Mouse (Mus musculus) embryonic facial prominence, embryonic 11.5 days (tissue): Measurements from ENCODE around the gene Sult2b1. TPM values are rescaled to one million over a fixed set of nuclear protein-coding genes. Genes with fewer than 3 reads are reported as not detected.

Experiments used
- ATAC-seq: fragments of 200-750 bp; cut with Nextera tagmentation; replicated peaks from 2 replicates; pipeline ENCODE4 v1.8.0; 2017; ENCODE audit warnings: low read depth; ENCODE audit not compliant: insufficient number of reproducible peaks, low FRiP score, low TSS enrichment
- DNase-seq: peaks from one replicate; pipeline ENCODE4 v3.0.0-alpha.2; 2015; ENCODE audit warnings: low spot score
- H3K27ac ChIP-seq: fragments of 300-500 bp; sonication (generic); replicated peaks from 2 replicates; pipeline ENCODE4 v1.5.1; 2014; ENCODE audit warnings: mild to moderate bottlenecking, low read depth, low read length, control low read depth
- H3K27me3 ChIP-seq: fragments of 300-500 bp; sonication (generic); 2 replicates; pipeline ENCODE4 v1.6.1; 2014; ENCODE audit warnings: mild to moderate bottlenecking, low read length, moderate library complexity, mixed read lengths; ENCODE audit not compliant: control insufficient read depth, insufficient read depth
- H3K36me3 ChIP-seq: fragments of 300-500 bp; sonication (generic); replicated peaks from 2 replicates; pipeline ENCODE4 v1.6.1; 2014; ENCODE audit warnings: low read depth, mild to moderate bottlenecking, low read length, moderate library complexity, mixed read lengths; ENCODE audit not compliant: control insufficient read depth, insufficient read depth
- H3K4me1 ChIP-seq: fragments of 300-500 bp; sonication (generic); 2 replicates; pipeline ENCODE4 v1.6.1; 2014; ENCODE audit warnings: low read length, mixed read lengths; ENCODE audit not compliant: control insufficient read depth, insufficient read depth
- H3K4me2 ChIP-seq: fragments of 300-500 bp; sonication (generic); 2 replicates; pipeline ENCODE4 v1.6.1; 2014; ENCODE audit warnings: low read depth, mild to moderate bottlenecking, control low read depth, low read length, moderate library complexity
- H3K4me3 ChIP-seq: fragments of 300-500 bp; sonication (generic); 2 replicates; pipeline ENCODE4 v1.5.1; 2014; ENCODE audit warnings: low read depth, low read length, control low read depth
- H3K9ac ChIP-seq: fragments of 300-500 bp; sonication (generic); replicated peaks from 2 replicates; pipeline ENCODE4 v1.6.1; 2014; ENCODE audit warnings: mild to moderate bottlenecking, control low read depth, low read length
- H3K9me3 ChIP-seq: fragments of 300-500 bp; sonication (generic); replicated peaks from 2 replicates; pipeline ENCODE4 v1.6.1; 2016; ENCODE audit warnings: mild to moderate bottlenecking, low read length, inconsistent platforms, mixed read lengths; ENCODE audit not compliant: control insufficient read depth
- WGBS: fragments of 180-500 bp; shearing (Covaris S2); extraction: QIAGEN DNeasy Blood & Tissue Kit; methylation state at CpG from one replicate; pipeline ENCODE4 v1.1.7; 2014; 5-methylcytosine and 5-hydroxymethylcytosine counted together
- polyA plus RNA-seq: library from polyadenylated mRNA; unstranded; fragments of >200 nt; fragmentation: Nextera tagmentation; extraction: Ambion mirVana; gene quantifications from 2 replicates; pipeline ENCODE4 v1.2.1, GENCODE M21; 2014

Sult2b1 gene
- polyA plus RNA-seq, 1 experiment from 2014 or later = 1.8 TPM

- no peaks in the 10 kb centered on the region for H3K9me3 ChIP-seq
- no peak overlapping the region for H3K9ac ChIP-seq
- ATAC-seq = no peak
- H3K36me3 ChIP-seq = peaks cover 11% of the 10 kb centered on the region; the same call in 1 of the 2 replicates
- no peak overlapping the region for H3K27ac ChIP-seq
- no peak overlapping the region for H3K4me2 ChIP-seq
- H3K4me3 ChIP-seq = no peak overlapping the region
- peaks cover 4% of the 10 kb centered on the region; the same call in 1 of the 2 replicates for H3K4me1 ChIP-seq
- no peaks in the 10 kb centered on the region for H3K27me3 ChIP-seq
- 92% methylated on average over 10 of the region's 10 CpGs for WGBS
- DNase-seq = no peak
These were observed 58.0 kb downstream of the Sult2b1 start for GRCm38 (mm10) chr7:45726419-45726818.

GRCm38 (mm10) chr7:45725713-45726112 lies 58.8 kb downstream of the Sult2b1 start, which contains the start of gene Spaca4:
TSS of gene Spaca4 (minus strand) at chr7:45725813.
- DNase-seq (no peak), ATAC-seq (no peak)
- no peak within 1 kb of the TSS for H3K4me2 ChIP-seq
- H3K9ac ChIP-seq = no peak within 1 kb of the TSS
- H3K4me1 ChIP-seq = peaks cover 4% of the 10 kb centered on the region; the same call in 1 of the 2 replicates
- H3K27ac ChIP-seq = no peak within 1 kb of the TSS
- no peak within 1 kb of the TSS for H3K4me3 ChIP-seq
- H3K27me3 ChIP-seq = no peaks in the 10 kb centered on the region
- no peaks in the 10 kb centered on the region for H3K9me3 ChIP-seq
- peaks cover 16% of the 10 kb centered on the region for H3K36me3 ChIP-seq
- 87% methylated on average over 11 of the region's 11 CpGs for WGBS

- peaks cover 18% of the 10 kb centered on the region for H3K36me3 ChIP-seq
- WGBS = 90% methylated on average over 9 of the region's 9 CpGs
- ATAC-seq (no peak), DNase-seq (no peak)
- no peaks in the 10 kb centered on the region; the same call in 1 of the 2 replicates for H3K4me1 ChIP-seq
- no peaks in the 10 kb centered on the region for H3K9me3 ChIP-seq
- H3K27ac ChIP-seq = no peak overlapping the region
- no peak overlapping the region for H3K9ac ChIP-seq
- H3K27me3 ChIP-seq = no peaks in the 10 kb centered on the region
- no peak overlapping the region for H3K4me2 ChIP-seq
- no peak overlapping the region for H3K4me3 ChIP-seq
These were observed 59.3 kb downstream of the Sult2b1 start for GRCm38 (mm10) chr7:45725151-45725550.

- ATAC-seq = no peak
- Histone ChIP-seq H3K4me3 (no peak overlapping the region), H3K36me3 (peaks cover 24% of the 10 kb centered on the region), H3K9ac (no peak overlapping the region), H3K27ac (no peak overlapping the region), H3K9me3 (no peaks in the 10 kb centered on the region), H3K4me2 (no peak overlapping the region), H3K27me3 (no peaks in the 10 kb centered on the region), H3K4me1 (no peaks in the 10 kb centered on the region; the same call in 1 of the 2 replicates)
- 93% methylated on average over 14 of the region's 14 CpGs for WGBS
- no peak for DNase-seq
These were observed 60.7 kb downstream of the Sult2b1 start for GRCm38 (mm10) chr7:45723781-45724180.

- H3K27ac ChIP-seq = no peak overlapping the region
- H3K27me3 ChIP-seq = no peaks in the 10 kb centered on the region
- no peaks in the 10 kb centered on the region; the same call in 1 of the 2 replicates for H3K4me1 ChIP-seq
- H3K4me2 ChIP-seq = no peak overlapping the region
- no peak for DNase-seq
- ATAC-seq = no peak
- 87% methylated on average over 4 of the region's 4 CpGs for WGBS
- H3K9me3 ChIP-seq = no peaks in the 10 kb centered on the region
- no peak overlapping the region for H3K4me3 ChIP-seq
- peaks cover 24% of the 10 kb centered on the region for H3K36me3 ChIP-seq
- H3K9ac ChIP-seq = no peak overlapping the region
These were observed 61.2 kb downstream of the Sult2b1 start for GRCm38 (mm10) chr7:45723301-45723700.

- Histone ChIP-seq H3K9me3 (no peaks in the 10 kb centered on the region), H3K36me3 (peaks cover 24% of the 10 kb centered on the region), H3K27me3 (no peaks in the 10 kb centered on the region), H3K27ac (no peak overlapping the region), H3K4me2 (no peak overlapping the region), H3K4me1 (no peaks in the 10 kb centered on the region; the same call in 1 of the 2 replicates), H3K4me3 (no peak overlapping the region), H3K9ac (no peak overlapping the region)
- WGBS = 81% methylated on average over 13 of the region's 13 CpGs
- DNase-seq (no peak), ATAC-seq (no peak)
These were observed 62.1 kb downstream of the Sult2b1 start for GRCm38 (mm10) chr7:45722348-45722713.

- no peak for ATAC-seq
- peaks cover 1% of the 10 kb centered on the region; the same call in 1 of the 2 replicates for H3K4me1 ChIP-seq
- no peaks in the 10 kb centered on the region for H3K27me3 ChIP-seq
- no peak overlapping the region for H3K4me3 ChIP-seq
- DNase-seq = no peak
- 68% methylated on average over 13 of the region's 13 CpGs for WGBS
- no peak overlapping the region for H3K4me2 ChIP-seq
- H3K36me3 ChIP-seq = peaks cover 24% of the 10 kb centered on the region
- H3K9ac ChIP-seq = no peak overlapping the region
- H3K9me3 ChIP-seq = no peaks in the 10 kb centered on the region
- H3K27ac ChIP-seq = 0 out of 2 replicates have a peak overlapping the region, but pooled peaks have one; percentile 13
These were observed 62.7 kb downstream of the Sult2b1 start for GRCm38 (mm10) chr7:45721642-45722347.

- DNase-seq (no peak), ATAC-seq (no peak)
- no peak overlapping the region for H3K9ac ChIP-seq
- no peak overlapping the region for H3K4me3 ChIP-seq
- H3K9me3 ChIP-seq = no peaks in the 10 kb centered on the region
- 0 out of 2 replicates have a peak overlapping the region, but pooled peaks have one; percentile 13 for H3K27ac ChIP-seq
- H3K27me3 ChIP-seq = no peaks in the 10 kb centered on the region
- H3K4me2 ChIP-seq = no peak overlapping the region
- H3K4me1 ChIP-seq = peaks cover 5% of the 10 kb centered on the region
- 89% methylated on average over 7 of the region's 7 CpGs for WGBS
- peaks cover 24% of the 10 kb centered on the region for H3K36me3 ChIP-seq
These were observed 63.3 kb downstream of the Sult2b1 start for GRCm38 (mm10) chr7:45721234-45721571.
